Mouse (Mus musculus): Measurements from ENCODE around the gene Smndc1.

Gene Smndc1

DNA sequence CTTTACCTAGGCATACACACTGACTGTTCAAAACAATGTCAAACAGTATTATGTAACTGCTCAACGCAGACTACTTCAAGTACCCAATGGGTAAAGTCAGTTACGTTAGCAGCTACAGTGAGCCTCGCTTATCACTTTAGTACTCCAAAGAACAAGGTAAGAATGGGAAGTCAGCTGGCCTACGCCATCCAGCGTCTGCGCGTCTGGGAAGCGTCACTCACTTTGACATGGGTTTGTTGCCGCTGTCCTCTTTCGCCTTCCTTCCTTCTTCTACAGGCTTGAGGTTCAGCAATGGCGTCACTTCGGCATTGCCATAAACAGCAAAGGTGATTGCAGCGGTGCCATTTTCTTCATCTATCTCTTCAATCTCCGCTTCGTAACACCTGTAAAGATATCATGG is 7.0 kb downstream of the Smndc1 start:
- no peak for DNase-seq (ENCODE audit: low spot score)

DNA sequence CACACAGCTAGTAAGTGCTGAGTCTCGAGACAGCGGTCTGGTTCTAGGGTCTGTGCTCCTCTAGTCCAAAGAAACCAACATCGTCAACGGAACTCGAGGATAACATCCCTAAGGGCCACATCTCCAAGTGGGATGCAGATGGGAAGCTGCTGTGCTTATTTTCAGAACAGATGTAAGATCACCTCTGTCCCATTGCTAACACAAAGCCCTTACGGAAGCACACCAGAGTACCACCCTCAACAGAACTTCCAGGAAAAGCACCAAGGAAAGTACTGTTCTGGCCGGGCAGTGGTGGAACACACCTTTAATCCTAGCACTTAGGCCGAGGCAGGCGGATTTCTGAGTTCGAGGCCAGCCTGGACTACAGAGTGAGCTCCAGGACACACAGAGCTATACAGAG is 12.0 kb downstream of the Smndc1 start:
- DNase-seq (ENCODE audit: low spot score), result no peak

DNA sequence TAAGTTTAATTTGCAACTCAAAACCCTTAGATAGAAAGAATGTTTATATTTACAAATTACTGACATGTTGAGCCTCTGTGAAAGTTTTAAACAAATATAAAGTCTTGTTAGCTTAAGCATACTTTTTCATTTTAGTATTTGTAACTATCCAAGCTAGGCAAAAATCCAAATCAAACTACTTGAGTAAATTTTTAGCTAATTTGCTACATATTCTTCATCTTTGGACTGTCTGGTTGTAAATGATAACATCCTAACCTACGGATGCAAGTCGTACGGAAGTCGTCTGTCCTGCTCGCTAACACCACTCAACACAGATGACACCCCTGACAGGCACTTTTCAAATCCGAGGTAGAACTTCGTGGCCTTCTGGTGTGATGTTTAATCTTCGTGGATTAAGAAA is 12.7 kb downstream of the Smndc1 start:
- no peak for DNase-seq (ENCODE audit: low spot score)

DNA sequence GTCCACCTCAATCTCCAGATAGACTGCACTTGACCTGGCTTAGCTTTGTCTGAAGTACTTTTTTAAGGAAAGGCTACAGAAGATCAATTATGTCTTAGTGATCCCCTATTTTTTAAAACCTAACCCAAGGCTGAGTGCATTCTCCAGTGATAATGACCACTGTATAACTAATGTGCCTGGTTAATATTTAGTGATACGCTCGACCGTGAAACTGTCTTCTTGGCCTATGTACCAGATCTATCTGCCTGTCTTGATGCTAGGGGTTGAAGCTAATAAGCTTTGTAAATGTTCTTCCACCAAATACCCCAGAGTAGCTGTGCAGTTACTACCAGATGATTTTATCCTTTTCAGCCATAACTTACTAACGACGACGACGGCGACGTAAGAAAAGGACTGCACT is 14.6 kb downstream of the Smndc1 start:
- no peak for DNase-seq (ENCODE audit: low spot score)

DNA sequence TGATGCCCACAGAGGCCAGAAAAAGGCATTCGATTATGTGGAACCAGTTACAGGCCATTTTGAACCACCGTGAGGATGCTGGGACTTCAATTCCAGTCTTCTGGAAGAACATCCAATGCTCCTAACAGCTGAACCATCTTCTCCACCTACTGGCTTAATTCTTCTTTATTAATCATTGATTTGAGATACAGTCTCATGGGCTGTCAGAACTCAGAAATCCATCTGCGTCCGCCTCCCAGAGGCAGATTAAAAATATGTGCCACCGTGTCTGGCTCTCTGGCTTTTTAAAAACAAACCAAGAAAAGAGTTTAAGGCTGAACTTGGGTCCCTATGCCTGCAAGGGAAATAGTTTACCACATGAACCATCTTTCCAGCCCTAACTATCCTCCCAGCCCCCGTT is 15.1 kb downstream of the Smndc1 start:
- no peak for DNase-seq (ENCODE audit: low spot score)

DNA sequence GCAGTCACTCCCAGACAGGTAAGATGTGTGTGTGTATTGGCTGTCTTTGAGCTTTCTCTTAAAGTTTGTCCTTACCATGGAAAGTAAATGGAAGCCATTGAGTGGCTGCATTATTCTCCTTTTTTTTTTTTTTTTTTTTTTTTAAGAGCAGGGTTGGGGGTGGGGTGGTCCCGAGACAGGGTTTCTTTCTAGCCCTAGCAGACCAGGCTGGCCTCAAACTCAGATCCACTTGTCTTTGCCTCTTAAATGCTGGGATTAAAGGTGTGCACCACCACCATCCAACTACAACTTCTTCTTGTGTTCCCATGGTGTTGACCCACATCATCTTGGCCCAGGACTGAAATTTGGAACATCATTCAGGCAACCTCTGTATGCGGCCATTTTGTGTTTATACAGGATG is 16.8 kb downstream of the Smndc1 start:
- no peak for DNase-seq (ENCODE audit: low spot score)

DNA sequence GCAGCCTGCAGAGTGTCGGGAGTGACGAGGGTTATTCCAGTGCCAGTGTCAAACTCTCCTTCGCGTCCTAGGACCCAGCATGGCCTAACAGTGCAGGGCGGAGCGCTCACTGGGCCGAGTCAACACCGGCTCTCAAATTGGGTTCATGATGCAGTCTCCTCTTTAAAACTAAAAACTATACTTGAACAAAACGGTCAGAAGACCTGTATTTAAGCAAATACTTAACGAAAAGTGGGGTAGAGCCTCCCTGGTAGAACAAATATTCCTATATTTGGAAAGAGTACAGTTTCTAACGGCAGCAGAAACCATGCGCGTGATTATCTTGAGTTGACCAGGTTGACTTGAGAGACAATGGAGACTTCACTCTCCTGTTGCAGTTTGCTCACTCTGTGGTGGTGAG is 18.7 kb downstream of the Smndc1 start, which contains the start of gene Gm10197:
Gene Gm10197, minus strand, starts transcription at position 101 of the 400 bp plus-strand sequence.
- no peak for DNase-seq (ENCODE audit: low spot score)

DNA sequence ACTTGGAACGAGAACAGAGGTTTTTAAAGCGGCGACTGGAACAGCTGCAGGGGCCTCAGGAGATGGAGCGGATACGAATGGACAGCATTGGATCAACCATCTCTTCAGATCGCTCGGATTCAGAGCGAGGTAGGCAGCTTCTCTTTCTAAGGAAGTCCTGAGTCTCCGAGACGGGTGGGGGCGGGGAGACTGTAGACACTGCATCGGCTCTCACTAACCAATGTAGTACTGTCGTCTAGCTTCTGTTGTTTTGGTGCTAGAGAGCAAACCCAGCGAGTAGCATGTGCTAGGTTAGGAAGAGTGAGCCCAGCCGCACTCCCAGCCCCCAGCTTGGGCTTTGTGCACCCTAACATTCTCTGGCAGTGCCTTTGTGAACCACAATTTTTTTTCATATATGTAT is 20.1 kb downstream of the Smndc1 start:
- no peak for DNase-seq (ENCODE audit: low spot score)

DNA sequence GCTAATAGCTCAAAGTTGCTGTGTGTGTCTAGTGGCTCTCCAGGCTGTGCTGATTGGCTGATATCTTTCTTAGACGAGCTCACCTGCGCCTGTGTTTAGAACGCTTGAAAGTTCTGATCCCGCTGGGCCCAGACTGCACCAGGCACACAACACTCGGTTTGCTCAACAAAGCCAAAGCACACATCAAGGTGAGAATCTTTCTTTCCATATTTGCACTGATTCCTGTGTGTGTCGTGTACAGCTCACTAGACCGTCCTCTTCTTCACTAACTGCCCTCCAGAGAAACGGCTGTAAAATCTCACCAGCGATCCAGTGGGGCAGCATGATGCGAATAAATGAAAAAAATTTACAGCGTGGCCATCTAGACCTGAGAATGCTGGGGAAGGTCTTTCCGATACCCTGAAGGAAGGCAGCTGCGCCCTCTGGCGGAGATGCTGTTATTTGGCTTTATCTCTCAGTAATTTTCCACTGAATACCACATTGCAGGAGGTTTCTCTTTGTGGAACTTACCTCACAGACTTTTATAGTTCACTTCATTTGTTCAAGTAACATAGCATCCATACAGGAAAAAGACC is 20.8 kb downstream of the Smndc1 start:
- DNase-seq (ENCODE audit: low spot score), result peak; percentile 69

DNA sequence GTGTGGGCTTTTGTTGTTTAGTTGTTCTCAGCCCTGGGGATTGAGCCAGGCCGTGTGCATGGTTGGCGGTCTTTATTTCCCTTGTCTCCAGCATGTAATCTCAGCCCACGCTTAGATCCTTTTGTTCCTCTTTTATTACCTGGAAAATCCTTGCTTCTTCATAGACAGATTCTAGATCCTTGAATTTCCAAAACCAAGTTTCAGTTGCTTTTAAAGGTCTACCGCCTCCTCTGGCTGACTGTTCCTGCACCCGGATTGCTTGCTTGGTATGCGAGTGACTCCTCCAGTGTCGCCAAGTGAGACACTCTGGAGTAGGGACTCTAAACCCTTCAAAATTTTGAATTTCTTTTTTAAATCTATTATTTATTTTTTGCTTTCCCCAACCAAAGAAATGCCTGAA is 23.5 kb downstream of the Smndc1 start:
- DNase-seq (ENCODE audit: low spot score), result no peak

DNA sequence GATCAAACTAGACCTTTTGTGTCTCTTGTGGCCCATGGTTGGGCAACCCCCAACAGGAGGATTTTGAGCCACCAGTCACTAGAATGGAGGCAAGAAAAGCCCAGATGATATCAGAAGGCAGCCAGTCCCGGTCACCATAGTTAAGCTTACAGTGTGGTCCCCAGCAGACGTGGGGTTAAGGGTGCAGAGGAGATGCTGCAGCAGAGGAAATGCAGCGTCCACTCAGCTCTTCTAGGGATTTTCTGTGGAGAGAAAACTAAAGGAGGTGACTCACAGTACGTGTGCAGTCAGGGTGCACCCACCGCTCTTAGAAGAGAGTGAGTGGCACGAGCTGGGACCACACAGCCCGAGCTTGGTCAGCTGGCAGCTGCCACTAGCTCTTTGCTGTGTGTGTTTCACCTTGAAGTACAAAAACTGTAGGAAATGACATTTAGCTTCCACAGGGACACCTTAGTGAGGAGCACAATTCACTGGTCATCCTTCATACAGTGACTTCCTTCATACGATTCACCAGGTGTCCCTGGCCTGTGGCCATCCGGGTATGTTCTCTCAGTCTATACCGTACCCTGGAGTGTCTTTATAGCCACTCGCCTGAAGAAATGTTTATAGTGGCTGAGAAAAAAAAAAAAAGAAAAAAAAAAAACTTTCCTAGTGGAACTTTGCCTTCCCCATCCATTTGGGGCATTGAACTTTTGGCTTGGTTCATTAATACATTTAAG is 24.2 kb downstream of the Smndc1 start:
- no peak for DNase-seq (ENCODE audit: low spot score)

DNA sequence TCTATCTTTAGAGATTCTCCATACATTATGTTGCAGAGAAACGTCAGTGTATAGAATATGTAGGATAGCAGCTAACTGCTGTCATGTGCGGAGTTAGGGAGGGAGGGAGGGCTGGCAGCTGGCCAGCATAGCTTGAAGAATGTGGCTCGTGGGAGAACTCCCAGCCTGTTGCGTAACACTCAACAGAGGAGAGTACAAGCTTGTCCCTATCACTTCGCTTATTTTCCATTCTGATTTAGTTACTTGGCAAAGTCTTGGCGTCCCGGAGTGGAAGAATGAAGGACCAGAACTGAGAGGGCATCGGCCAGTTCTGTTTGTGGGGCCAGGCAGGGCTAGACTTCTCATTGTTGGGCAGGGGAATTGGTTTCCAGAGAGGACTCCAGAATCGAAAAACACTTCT is 25.4 kb downstream of the Smndc1 start:
- peak; percentile 55 for DNase-seq (ENCODE audit: low spot score)

DNA sequence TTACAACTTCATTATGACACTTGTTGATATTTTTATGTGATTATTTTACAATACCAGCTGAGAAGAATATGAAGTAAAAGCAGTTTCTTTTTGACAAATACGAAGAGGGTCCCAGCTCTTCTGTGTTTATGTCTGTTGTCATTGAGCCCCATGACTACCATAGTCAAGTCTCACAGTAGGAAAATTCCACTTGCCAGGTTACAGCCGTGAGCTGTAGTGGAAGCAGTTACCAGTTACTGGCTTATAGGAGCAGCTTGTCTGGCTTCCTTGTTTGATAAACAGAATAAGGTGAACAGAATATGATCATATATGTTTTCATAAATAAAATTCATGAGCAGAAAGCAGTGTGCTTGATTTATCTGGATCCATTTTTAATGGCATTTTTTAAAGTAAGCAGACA is 25.8 kb downstream of the Smndc1 start:
- no peak for DNase-seq (ENCODE audit: low spot score)

DNA sequence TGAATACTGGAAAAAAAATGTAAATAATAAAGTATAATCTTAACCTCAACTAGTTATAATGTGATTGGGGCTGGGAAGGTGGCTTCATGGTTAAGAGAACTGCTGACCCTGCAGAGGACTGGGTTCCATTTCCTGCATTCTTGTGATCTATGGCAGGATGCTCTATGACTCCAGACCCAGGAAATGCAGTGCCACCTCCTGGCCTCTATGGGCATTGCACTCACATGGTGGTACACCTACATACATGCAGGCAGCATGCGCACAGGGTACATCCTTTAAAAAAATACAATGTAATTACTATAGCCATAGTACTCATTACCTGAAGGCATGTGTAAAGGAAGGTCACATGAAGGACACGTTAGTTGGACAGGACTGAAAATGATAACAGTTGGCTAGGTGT is 27.4 kb downstream of the Smndc1 start:
- DNase-seq (ENCODE audit: low spot score), result no peak

DNA sequence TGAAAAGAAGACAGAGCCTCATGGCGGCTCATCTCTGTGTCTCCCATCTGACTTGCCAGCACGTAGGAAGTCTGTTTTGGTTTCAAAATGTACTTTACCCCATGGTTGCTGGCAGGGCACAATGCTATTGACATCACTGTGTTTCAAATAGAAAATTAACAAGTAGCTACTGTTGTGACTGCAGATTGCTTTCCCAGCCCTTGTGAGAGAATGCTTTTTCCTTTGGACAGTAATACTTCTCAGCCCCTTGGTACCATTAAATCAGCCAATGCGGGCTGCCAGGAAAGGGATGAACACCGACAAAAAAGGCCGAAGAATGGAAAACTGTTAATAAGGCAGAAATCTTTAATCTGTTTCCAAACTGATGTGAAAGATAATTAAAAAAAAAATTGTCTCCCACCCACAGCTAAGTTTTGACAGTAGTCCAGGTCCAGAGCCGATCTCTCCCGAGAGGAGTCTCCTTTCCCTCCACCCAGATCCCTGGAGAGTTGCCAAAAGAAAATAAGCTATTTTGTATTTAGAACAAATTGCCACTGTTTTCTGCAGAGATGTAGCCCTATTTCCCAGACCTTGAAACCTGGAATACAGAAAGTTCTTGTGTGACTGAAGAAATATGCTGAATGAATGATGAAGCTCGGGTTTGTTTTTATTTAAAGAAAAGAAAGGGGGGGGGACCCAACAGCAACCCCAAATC is 30.0 kb downstream of the Smndc1 start:
- no peak for DNase-seq (ENCODE audit: low spot score)

DNA sequence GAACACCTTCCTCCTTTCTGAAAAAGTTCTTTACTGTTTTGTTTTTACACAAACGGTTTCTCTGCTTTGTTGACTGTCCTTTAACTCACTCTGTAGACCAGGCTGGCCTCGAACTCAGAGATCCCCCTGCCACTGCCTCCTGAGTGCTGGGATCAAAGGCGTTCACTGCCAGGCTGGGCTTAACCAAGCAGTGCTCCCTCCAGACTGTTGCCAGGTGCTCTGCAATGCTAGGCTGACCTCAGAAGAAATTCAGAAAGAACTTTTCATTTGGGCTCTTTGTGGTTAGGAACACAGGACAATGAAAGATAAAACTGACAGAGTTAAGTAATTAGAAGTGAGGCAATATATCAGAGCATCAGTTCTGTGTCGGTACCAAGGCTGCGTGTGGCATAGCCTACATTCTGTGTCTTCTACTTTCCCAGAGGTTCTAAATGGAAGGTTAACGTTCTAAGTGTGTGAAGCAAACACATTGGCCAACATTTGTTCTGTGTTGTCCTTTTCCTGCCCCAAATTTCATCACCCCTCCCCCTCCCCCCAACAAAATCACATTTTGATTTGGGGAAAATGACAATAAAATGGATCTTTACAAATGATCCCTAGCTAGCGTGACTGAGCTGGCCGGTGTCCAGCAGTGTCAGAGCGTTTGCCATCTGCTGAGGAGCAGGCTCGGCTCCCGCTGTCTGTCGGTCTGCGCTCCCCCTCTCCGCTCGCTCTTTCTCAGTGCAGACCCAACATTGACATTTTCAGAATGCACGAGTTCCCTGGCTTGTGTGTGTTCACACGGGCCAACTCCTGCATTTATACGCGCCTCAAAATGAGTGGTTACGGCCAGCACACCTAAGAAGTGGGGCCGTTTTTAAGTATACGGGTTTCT is 31.0 kb downstream of the Smndc1 start:
- no peak for DNase-seq (ENCODE audit: low spot score)

DNA sequence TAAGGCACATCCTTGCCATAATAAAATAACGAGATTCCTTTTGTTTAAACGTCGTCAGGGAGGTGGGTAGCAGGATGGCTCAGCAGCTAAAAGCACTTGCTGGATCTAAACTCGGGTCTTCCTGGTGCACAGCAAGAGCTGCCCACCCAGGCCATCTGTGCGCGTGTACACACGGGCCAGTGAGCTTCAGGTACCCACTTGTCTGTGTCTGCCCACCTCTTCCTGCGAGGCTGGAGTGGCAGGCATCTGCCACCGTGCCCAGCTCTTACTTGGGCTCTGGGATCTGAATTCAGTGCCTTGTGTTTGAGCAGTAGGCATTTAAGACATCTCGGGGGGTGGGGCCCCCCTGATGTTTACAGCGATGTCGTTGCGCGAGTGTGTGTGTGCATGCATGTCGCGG is 35.3 kb downstream of the Smndc1 start:
- no peak for DNase-seq (ENCODE audit: low spot score)

DNA sequence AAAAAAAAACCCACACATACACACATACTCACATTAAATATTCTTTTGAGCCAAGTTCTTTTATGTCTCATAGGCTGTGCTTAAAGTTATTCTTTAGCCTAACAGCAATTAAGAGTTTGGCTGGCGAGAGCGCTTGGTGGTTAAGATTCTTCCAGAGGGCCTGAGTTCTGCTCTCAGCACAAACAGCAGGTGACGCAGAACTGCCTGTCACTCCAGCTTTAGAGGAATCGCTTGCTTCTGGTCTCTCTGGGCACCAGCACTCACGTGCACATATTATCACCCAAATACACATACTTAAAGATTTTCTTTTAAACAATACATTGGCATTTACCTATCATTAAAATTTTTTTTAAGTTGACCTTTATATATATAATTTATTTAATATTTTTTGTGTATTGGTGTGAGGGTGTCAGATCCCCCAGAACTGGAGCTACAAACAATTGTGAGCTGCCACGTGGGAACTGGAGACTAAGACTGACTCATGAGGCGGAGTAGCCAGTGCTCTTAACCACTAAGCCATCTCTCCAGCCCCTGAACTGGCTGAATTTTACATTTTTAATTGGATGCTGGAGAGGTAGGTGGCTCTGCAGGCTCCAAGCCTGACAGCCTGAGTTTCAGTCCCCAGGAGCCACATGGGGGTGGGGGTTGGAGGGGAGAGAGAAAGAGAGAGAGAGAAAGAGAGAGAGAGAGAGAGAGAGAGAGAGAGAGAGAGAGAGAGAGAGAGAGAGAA is 35.9 kb downstream of the Smndc1 start:
- DNase-seq (ENCODE audit: low spot score), result no peak

DNA sequence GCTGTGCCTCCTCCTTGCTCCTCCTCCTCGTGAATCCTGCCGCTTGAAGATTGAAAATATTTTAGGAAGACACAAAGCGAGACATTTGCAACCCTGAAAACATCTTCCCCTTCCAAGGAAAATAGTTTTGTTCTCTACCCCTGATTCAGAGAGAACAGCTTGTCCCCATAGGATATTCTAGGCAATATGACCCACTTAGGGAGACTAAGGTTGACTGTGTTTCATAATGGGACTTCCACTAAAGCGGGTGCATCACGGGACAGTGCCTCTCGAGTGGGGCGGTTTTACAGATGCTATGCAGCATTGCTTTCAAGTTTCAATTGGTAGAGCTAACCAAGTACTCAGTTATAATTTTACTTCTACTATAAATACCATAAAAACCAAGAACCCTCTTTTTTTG is 36.5 kb downstream of the Smndc1 start:
- peak; percentile 59 for DNase-seq (ENCODE audit: low spot score)

DNA sequence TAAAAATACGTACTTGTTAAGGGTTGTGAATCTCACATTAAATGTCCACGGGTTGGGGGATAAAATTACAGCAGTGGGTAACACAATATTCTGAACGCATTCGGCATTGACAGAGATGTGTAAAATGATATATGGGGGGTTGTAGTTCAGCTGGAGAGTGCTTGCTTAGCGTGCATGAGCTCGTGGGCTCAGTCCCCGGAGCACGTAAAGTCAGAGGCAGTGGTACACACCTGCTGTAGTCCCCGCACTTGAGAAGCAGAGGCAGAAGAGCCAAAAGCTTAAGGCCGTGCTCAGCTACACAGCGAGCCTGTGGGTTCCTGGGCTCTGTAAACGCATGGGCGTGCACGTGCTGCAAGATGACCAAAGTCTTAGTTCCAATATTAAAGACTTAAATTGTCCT is 44.6 kb downstream of the Smndc1 start:
- DNase-seq (ENCODE audit: low spot score), result no peak

DNA sequence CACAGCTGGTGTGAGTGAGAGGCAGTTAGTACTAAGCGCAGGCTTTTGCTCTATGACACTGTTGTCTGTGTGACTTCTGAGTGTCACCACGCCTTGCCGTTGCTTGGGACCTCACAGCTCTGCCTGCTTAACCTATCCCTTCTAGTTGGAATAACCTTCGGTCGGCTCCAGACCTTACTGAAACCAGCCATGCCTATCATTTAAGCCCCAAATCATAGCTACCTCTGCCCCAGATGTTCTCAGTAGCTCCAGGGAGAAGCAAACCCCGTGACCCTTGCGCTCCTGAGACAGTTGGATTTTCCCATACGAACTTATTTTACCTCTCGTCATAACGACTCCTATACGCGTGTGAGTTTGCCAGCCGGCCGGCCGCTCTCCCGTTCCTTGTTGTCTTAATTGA is 46.3 kb downstream of the Smndc1 start:
- DNase-seq (ENCODE audit: low spot score), result no peak

Measured in left cerebral cortex, adult 11 months (tissue).